Mouse (Mus musculus): ENCODE measurements at regions not wholly inside any gene's neighbourhood (a gene's known extent, or its start where the extent isn't known, plus 50 kb on each side); places are given as distances from the start of the nearest gene placed in this dataset.

- TF ChIP-seq GATA1 (IDR thresholded peaks at IDR 0.05; ENCODE audit: borderline replicate concordance, low read length), result no peak
- no peak for TF ChIP-seq FLI1 (IDR thresholded peaks at IDR 0.05; ENCODE audit: low read length)
Measured at GRCm38 (mm10) chr17:4770052-4770451, 224.1 kb upstream of the Arid1b start.
